Mouse (Mus musculus) kidney, postnatal 10 days (tissue): Measurements from ENCODE around the gene Stat5b.

Experiments
- DNase-seq: peaks from one replicate; pipeline ENCODE4 v3.0.0; 2021; ENCODE audit warnings: mixed read lengths

Stat5b gene

DNA sequence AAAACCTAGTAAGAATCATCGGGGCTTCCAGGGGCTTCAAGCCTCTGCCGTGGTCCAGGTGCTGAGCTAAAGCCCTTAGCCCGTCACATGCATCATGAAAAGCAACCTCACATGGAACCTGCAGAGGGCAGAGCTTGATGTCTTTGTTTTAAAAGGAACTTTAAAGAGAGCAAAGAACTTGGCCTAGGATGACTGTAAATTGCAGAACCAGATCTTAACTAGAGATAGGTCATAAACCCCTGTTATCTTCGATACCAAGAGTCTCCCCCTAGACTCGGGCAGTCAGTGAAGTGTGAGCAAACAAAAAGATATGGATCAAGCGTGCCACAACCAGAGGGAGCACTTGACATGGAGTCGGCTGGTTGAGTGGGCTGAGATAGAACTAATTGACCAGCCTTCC lies 15.1 kb upstream of the Stat5b start:
- no peak for DNase-seq

DNA sequence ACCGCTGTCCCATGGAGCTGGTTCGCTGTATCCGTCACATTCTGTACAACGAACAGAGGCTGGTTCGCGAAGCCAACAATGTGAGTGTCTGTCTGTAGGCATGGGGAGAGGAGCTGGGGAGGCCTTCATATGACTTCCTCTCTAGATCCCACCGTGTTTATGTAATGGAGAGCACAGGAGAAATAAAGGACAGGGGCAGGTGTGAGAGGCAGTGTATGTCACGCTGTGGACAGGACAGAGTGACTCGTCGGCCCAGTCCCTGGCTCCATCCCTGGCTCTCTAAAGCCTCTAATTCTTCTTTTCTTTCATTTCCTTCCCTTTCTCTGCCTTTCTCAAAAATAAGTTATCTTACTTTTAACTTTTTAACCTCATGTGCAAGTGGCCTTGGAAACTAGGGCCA lies 12.6 kb upstream of the Stat5b start:
- DNase-seq: no peak

DNA sequence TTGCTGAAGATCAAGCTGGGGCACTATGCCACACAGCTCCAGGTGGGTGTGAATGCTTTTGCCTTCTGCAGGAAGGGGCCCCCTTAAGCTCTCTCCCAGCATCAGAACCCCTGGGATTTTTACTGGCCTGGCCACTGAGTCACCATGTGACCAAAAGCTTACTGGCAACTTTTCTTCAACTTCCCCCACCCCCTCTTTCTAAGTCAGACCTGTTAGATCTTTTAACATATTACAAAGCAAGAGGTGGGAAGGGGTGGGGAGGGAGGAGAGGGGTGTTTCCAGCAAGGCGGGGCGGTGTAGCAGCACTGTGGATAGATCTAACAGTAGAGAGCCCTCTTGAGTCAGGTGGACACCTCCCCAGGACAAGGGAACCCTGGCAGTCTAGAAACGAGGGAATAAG lies 11.3 kb upstream of the Stat5b start:
- DNase-seq: no peak

DNA sequence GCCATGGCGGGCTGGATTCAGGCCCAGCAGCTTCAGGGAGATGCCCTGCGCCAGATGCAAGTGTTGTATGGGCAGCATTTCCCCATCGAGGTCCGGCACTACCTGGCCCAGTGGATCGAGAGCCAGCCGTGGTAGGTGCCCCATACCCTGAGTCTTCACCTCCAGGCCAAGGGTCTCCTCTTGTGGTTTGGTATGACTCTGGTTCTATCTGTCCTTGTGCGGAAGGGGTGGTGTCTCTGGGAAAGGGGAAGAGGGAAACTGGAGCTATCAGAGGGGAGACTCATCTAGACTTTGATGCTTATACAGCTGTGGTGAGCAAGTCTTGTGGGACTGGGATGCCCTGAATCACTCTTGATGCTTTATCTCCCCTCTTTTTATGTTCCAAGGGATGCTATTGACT lies 10.8 kb upstream of the Stat5b start:
- no peak for DNase-seq

DNA sequence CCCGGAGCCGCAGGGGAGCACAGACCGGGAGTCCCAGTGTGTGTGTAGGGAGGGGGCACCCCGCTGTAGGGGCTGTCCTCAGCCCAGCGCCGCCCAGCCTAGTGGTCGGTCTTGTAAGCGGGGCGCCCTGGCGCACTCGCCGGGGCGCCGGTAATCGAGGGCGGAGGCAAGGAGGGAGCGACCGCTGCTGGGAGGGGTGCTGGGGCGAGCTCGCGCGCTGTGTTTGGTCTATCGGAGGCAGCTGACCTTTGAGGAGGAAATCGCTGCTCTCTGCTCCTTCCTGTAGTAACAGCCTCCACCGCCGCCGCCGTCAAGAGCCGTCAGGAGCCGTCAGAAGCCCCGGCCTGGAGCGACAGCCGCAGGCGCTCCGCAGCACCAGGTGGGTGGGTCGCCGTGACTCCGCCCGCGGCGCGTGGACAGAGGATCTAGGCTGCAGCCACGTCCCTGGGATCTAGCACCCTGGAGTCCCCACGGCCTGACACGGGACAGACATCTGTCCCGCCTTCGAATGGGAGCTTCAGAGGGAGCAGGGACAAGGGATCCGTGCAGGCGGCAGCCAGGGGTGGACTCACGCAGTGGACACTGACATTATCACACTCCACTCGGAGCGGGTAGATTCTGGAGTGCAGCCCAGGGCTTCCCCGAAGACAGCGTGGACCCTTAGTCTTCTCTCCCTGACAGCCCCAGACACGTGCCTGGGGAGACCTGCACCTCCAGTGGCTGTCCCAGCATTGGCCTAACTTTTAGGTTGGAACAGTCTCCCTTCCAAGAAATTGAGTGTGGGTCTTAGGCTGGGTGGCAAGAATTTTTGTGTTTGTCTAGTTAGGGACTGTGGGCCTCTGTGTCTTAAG lies 9.9 kb upstream of the Stat5b start:
- peak; percentile 88 for DNase-seq

DNA sequence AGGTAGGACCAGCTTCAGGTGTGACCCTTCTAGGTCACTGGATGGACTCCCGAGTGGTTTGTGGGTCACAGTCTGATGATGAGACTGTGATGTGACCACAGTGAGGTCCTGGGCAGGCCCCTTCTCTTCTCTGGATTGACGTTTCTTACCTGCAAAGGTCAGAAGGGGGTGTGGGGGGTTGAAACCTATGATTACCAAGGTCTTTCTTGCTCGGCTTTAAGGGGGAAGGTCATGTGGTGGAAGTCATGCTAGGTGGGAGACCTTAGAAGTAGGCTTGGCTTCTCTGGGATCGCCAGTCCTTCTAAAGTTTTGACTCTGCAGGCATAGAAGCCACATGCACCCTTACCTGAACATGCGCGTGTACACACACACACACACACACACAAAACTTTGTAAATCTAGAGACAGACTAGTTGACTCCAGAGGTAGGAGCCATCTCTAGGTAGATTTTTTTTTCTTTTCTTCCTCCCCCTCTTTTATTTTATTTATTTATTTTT lies 9.1 kb upstream of the Stat5b start:
- DNase-seq: no peak

DNA sequence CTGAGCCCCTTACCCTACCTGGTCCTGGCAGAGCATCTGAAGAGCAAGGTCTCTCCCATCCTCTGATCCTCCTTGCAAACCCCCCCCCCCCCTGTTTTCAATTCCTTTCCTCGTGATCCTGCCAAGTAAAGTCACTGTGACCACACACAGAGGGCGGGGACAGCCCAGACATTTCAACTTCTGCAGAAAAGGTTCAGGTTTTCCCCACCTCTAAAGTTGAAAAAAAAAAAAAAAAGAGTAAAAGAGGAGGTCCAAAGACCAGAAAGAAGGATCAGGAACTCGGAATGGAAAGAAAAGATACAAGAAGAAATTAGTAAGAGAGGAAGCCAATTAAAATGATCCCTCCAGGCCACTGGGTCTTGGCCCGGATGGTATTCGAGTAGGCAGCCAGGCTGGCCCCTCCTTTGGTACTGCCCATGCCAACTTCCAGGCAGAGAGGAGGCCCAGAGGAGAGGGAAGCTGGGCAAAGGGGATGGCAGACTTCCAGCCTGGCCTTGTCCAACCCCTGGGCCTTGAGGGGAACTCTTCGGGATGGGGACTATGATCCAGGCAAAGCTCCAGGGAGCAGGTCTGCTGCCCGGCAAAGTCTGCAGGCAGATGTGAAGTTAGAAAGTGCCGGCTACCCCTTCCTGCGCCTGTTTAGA lies 8.5 kb upstream of the Stat5b start, which contains the start of gene Stat5a:
TSS of gene Stat5a (plus strand) at position 417 of the 644 bp plus-strand sequence.
- peak; percentile 84 for DNase-seq

DNA sequence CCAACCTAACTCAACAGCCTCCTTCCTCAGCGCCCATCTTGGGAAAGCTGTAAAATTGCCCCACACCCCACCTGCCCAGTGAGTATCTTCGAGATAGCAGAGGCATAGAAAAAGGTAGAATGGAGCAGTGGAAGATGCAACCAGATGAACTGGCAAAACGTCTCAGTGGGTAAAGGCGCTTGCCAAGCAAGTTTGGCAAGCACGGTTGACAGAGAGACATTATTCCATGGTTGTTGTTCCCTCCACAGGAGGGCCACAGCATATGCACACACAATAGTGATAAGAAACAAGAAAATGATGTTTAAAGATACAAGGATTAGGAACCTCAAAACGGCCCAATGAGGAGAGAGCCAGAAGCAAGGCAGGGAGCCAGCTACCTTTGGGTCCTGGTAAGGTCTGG lies 7.4 kb upstream of the Stat5b start:
- no peak for DNase-seq

DNA sequence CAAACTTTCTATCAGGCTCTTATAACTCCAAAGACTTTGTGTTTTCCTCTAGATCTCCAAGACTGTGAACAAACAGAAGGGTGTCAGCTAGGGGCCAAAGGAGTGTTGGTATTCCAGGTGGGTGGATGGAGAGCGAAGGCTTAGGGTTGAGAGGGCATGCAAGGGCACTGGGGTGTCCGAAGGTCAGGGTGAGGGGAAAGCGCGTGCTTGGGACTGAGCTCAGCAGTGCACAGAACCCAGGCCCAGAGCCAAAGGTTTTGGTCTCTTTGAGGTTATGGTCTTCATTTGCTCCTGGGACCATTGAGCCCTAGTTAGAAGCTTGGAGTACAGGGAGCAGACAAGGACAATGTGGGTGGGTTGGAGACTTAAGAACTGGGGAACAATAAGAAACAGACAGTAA lies 4.7 kb upstream of the Stat5b start:
- no peak for DNase-seq

DNA sequence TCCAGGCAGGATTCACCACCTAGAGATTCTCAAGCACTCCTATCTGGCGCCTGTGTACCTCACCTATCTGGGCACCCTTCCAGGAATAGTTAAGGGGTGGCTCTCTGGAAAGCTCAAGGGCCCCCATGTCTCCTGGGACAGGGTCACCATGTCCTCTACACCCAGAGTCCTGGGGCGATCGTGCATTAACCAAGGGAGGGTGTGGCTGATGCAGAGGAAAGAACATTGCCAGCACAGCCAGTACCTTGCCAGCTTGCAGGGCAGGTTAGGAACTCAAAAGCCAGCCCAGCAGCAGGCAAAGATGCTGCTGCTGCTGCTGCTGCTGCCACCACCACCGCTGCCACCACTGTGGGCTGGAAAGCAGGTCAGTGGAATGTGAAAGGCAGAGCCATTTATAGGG lies 3.7 kb upstream of the Stat5b start:
- no peak for DNase-seq

DNA sequence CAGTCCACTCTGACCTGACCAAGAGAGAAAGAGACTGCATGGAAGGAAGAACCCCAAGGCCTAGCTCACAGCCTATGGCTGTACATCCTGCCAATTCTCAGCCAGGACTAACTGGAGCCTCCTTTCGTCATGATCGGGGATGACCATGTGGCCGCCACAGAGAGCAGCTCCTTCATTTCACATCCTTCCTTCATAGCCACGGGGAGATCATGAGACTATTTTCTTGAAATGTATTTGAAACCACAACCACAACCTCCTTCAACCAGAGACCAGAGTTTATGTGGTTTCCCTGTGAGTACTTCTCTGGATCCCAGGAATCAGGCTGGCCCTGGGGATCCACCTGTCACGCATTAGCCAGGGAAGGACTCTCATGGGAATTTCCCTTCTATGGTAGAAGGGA lies 2.5 kb upstream of the Stat5b start:
- DNase-seq: no peak

DNA sequence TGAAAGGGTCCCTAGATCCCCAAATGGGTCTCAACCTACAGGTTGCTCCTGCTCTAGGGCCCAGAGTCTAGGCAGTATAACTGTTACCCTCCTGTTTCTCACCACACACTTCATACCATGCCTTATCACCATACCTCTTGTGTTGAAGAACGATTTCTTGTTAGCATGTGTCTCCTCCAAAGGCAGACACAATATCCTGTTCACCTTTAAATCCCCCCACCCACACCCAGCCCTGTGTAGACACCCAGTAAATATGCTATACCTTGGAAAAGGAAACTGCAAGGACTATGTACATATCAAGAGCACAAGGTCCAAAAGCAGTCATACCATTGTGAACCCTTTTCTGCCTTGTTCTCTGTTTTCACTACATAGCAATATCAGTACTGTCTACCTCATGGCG lies 1.6 kb upstream of the Stat5b start:
- no peak for DNase-seq

DNA sequence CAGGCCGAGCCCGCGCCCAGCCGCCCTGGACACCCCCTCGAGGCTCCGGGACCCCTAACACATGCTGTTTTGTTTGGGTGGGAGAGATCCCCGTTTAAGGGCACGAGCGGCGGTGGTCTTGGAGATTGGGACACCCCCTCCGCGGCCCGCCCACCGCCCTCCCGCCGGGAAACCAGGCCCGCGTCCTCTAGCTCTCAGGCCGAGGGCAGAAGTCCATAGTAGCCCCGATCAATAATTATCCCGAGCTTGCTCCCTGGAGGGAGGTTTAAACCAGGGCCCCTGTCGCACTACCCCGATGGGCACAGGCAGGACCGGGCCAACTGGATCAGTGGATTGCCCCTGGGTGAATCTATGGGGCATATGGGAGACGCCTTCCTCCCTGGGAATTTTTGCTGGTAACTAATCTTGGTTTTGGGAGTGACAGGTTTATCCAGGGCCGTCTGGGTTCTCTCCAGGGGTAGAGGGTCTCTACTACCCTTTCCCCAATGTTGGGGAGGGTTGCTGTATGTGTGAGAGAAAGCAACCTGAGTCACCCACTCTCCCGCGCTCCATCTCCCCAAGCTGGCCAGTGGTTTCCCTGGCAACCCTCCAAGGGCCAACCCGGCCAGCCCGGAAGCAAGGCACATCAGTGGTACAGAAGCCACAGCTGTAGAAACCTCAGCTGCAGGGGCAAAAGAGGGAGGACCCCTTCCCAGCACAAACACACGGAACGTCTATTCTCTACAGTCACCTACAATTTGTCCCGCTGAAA lies 429 bp upstream of the Stat5b start:
- peak; percentile 81 for DNase-seq

DNA sequence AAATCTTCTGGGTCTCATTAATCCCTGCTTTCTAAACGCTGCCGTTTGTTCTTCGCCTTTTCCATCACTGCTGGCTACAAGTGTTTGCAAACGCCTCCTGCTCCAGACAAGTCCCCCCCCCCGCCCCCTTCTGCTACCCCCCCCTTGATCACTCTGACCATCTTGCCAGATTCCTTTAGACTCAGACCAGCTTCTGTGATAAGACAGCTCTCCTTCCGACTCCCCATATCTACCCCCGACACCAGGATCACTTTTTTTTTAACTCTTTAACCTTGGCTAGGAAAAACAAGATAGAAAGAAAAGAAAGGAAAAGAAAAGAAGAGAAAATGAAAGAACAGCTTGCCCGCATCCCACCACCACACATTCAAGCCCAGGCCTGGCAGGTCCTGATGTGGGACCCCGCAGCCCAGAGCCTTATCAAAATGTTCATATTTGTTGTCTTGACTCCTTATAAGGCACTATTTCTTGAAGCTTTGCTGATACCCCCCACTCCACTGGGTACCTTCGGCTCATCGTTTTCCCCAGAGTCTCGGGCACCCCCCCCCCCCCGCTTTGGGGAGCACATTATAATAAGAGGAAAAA lies 977 bp downstream of the Stat5b start:
- no peak for DNase-seq

DNA sequence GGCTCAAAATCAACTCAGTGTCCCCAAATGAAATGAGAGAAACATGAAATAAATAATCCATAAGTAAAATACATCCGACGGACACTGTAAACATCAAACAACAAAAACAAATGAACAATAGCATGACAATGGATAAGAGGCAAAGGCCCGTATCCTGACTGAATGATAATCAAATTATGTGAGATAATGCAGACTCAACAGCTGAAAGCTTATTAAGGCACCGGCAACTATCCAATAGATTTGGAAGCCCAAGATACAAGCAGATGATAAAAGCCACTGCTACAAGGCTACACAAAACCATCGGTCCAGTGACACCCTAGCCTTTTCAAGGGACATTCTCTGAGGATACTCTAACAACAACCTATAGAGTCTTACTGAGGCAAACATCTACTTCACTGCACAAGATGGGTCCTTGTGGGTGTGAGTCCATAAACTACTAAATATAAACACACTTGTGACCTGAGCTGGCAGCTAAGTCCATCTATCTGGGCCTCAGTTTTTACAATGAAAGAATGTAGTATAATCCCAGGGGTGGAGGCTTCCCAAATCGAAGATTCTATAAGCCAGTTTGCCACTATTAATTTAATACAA lies 1.6 kb downstream of the Stat5b start:
- DNase-seq: no peak

DNA sequence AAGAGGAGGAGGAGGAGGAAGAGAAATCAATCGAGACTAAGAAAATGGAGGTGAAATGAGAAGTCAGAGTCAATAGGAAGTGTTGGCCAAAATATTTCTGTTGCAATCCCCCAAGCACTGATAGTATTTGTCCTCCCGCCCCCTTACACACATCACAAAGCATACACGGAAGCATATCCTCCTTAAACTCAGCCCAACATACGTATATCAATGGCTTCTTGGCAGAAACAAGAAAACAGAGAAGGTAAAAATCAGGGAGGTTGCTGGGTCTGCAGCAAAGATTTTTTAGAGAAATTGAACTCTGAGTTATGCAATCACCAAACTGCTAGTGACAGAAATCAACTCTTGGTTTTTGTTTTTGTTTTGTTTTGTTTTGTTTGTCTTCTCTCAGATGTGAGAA lies 2.4 kb downstream of the Stat5b start:
- DNase-seq: no peak

DNA sequence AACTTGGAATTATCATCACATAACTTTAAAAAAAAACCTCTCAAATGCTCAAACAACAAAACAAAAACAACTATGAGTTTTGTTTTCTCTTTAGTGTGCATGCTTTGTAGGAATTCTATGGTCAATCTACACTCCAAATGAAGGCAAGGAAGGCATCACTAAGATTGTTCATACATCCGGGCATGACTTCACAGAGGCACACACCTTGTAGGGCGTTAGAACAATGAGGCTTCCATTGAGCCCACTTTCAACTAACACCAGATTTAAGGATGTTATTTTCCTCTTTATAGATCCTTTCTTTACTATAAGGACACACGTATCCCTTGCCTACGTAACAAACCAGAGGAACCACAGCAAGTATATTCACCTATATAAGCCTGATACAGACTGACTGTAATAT lies 3.0 kb downstream of the Stat5b start:
- DNase-seq: no peak

DNA sequence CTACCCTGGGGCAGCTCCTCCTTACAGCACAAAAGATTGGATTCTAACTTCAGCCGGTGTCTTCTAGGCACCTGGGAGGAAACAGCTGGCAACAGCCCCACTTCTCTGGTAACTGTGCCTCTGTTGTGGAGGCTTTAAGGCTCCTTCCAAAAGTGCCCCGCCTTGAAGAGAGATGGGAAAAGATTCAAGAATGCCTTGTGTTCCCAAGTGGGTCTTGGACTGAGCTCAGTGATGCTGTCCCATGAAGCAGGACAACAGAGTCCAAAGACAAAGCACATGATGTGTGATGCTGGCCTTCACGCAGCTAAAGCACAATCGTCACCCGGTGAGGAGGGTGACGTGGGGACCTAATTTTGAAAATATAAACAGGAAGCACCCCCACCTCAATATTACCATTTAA lies 4.7 kb downstream of the Stat5b start:
- no peak for DNase-seq

DNA sequence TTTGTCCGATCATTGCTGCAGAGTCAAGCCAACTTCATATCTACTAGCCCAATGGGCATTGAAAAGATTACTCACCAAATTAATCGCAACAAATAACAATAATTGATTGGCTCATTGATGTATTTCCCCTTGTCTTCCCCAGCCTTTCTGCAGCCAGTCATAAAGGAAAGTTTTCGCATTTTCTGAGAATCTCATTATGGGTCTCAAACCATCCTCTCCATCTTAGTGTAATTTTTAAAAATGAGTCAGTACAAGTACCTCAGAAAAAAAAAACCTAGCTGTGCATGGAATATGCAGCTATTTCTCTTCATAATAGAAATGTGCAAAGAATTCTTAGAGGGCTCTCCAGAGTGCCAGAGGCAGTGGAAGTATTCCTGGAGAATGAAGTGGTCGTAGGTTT lies 6.4 kb downstream of the Stat5b start:
- no peak for DNase-seq

DNA sequence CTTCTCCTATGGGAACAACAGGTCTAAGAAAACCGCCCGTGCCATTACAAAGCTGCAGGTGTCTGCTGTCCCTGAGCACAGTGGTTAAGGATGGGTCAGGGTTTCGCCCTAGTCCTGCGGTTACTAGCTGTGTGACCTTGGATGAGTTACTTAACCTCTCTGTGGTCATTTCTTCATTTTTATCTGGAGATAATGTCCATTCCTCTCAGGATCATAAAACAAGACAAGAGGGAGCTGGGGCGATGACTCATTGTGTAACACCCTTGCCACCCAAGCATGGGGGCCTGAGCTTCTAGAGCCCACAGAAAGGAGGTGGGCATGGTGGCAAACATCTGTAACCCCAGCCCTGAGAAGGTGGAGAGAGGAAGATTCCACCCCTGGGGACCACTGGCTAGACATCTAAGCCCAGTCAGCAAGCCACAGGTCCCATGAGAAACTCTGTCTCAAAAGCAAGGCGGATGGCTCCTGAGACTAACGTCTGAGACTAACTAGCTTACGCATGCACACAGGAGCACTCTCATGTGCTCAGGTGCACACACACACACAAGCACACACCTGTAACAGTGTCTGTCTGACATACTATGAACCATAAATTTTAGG lies 7.4 kb downstream of the Stat5b start:
- no peak for DNase-seq

DNA sequence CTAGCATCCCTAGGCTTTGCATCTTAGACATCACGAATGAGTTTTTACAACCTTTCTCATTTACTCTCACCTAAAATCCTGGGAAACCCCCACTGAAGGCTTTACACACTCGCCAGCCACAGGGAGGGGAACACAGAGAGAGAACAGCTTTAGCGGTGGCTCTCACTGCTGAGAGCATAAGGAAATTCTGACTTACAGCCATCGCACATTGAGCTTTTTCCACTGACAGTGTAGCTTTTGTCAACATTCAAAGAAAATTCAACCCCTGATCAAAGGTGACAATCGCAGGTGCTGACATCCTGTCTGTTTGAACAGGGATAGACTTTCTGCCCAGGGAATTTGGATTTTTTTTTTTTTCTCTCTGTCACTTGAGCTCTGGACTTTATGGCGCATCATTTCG lies 8.5 kb downstream of the Stat5b start:
- DNase-seq: no peak

DNA sequence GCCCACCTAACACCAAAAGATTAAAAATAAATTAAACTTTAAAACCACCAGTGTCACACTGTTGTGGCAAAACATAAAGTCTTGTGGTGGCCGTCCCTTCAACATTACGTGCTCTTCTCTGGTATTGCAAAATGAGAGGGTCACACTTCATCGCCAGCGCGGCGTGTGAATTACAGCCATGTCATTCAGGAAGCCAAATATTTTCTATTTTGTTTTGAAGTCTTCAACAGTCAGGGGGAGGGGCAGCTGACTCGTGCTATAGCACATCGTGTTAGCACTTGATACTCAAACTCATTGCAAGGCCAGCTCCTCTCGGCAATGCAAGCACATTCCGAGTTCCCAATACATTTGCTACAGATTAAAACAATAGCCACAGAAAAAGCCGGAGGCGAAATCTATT lies 9.7 kb downstream of the Stat5b start:
- no peak for DNase-seq

DNA sequence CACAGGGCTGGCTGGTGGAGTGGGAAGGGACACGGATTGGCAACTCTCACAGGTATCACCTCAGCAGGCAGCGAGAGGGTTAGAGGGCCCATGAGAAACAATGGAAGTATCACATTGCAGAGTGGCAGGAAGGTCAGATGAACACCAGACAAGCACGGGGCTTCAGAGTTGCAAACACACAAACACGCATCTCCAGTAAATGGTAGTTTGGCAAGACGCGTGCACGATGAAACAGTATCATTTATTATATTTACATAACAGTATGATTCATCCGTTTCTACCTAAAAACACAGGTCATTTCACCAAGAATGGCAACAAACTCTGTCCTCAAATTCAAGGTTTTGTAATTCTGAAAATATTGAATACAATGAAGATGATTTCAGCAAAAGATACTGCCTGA lies 11.0 kb downstream of the Stat5b start:
- DNase-seq: no peak
